Mouse (Mus musculus): ENCODE results near the gene Flnb. TPM values are rescaled to one million over a fixed set of nuclear protein-coding genes. Genes with fewer than 3 reads are reported as not detected.

Flnb gene
- polyA plus RNA-seq, 1 experiment from 2014 or later: 14.4 TPM

GRCm38 (mm10) chr14:7961714-7962113 is 144.0 kb downstream of the Flnb start:
- no peak for DNase-seq (ENCODE audit: low spot score)
- no peaks in the 10 kb centered on the region for H3K9me3 ChIP-seq (ENCODE audit: control insufficient read depth, low read length)
- H3K4me1 ChIP-seq (ENCODE audit: control insufficient read depth, insufficient read depth, low read length): no peaks in the 10 kb centered on the region; the same call in 1 of the 2 replicates
- H3K27ac ChIP-seq (ENCODE audit: low read depth, low read length): no peak overlapping the region
- H3K9ac ChIP-seq (ENCODE audit: low read length): no peak overlapping the region
- ATAC-seq (ENCODE audit: insufficient read depth, low FRiP score, low TSS enrichment): no peak
- WGBS: 88% methylated on average over 5 of the region's 5 CpGs
- H3K27me3 ChIP-seq (ENCODE audit: control insufficient read depth, insufficient read depth, low read length): no peaks in the 10 kb centered on the region
- no peaks in the 10 kb centered on the region for H3K36me3 ChIP-seq (ENCODE audit: control insufficient read depth, insufficient read depth, low read length)
- H3K4me3 ChIP-seq (ENCODE audit: low read depth, low read length): no peak overlapping the region
- H3K4me2 ChIP-seq (ENCODE audit: low read depth): no peak overlapping the region

GRCm38 (mm10) chr14:7962626-7963025 is 144.9 kb downstream of the Flnb start:
- no peaks in the 10 kb centered on the region for H3K27me3 ChIP-seq (ENCODE audit: control insufficient read depth, insufficient read depth, low read length)
- WGBS: 86% methylated on average over 2 of the region's 2 CpGs
- no peaks in the 10 kb centered on the region for H3K9me3 ChIP-seq (ENCODE audit: control insufficient read depth, low read length)
- H3K9ac ChIP-seq (ENCODE audit: low read length): no peak overlapping the region
- no peak overlapping the region for H3K4me2 ChIP-seq (ENCODE audit: low read depth)
- no peak for ATAC-seq (ENCODE audit: insufficient read depth, low FRiP score, low TSS enrichment)
- no peak overlapping the region for H3K27ac ChIP-seq (ENCODE audit: low read depth, low read length)
- no peak overlapping the region for H3K4me3 ChIP-seq (ENCODE audit: low read depth, low read length)
- no peaks in the 10 kb centered on the region for H3K36me3 ChIP-seq (ENCODE audit: control insufficient read depth, insufficient read depth, low read length)
- no peak for DNase-seq (ENCODE audit: low spot score)
- no peaks in the 10 kb centered on the region for H3K4me1 ChIP-seq (ENCODE audit: control insufficient read depth, insufficient read depth, low read length)

DNA sequence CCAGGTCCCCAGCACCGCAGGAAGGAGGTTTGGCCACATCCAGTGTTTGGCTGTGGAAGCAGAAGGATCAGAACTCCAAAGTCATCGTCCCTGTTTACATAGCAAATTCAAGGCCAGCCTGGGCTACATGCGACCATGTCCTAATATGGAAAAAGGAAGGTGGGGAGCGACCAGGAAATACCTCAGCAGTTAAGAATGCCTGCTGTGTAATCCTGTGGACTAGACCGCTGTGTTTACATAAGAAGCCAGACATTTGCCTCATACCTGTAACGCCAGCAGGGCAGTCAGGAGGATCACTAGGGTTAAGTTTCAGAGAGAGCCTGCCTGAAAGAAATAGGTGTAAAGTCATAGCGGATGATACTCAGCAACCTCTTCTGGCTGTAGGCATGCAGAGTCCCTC is 145.4 kb downstream of the Flnb start:
- ATAC-seq (ENCODE audit: insufficient read depth, low FRiP score, low TSS enrichment): no peak
- no peaks in the 10 kb centered on the region for H3K27me3 ChIP-seq (ENCODE audit: control insufficient read depth, insufficient read depth, low read length)
- DNase-seq (ENCODE audit: low spot score): no peak
- 74% methylated on average over 7 of the region's 7 CpGs for WGBS
- no peaks in the 10 kb centered on the region for H3K4me1 ChIP-seq (ENCODE audit: control insufficient read depth, insufficient read depth, low read length)
- H3K4me3 ChIP-seq (ENCODE audit: low read depth, low read length): no peak overlapping the region
- H3K9me3 ChIP-seq (ENCODE audit: control insufficient read depth, low read length): no peaks in the 10 kb centered on the region
- no peaks in the 10 kb centered on the region for H3K36me3 ChIP-seq (ENCODE audit: control insufficient read depth, insufficient read depth, low read length)
- no peak overlapping the region for H3K4me2 ChIP-seq (ENCODE audit: low read depth)
- no peak overlapping the region for H3K27ac ChIP-seq (ENCODE audit: low read depth, low read length)
- H3K9ac ChIP-seq (ENCODE audit: low read length): no peak overlapping the region

DNA sequence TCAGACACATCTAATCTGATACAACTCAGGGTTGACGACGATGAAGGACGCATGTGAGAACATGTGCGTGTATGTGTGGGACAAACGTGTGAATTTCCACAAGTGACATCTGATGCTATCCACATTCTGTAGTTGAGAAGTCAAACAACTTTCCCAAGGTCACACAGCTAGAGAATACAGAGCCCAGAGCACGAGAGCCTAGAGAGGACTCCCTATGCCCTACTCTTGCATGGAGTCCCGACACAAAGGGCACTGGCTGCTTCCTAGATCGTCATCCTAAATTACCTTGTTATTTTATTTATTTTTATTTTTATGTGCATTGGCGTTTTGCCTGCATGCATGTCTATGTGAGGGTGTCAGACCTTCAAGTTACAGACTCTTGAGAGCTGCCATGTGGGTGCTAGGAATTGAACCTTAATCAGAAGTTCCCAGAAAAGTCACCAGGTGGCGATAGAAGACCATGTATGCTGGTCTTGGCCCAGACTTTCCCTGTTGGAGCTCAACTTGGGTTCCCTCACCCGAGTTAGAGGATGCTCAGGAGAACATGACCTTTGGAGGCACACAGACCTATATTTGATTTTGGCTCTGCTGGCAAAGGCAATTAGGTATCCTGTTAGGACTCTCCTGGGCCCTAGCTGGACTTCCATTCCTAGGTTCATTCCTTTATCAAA is 146.6 kb downstream of the Flnb start:
- WGBS: 53% methylated on average over 11 of the region's 11 CpGs
- no peak overlapping the region for H3K27ac ChIP-seq (ENCODE audit: low read depth, low read length)

GRCm38 (mm10) chr14:7971889-7972493 is 154.2 kb downstream of the Flnb start:
- H3K27me3 ChIP-seq (ENCODE audit: control insufficient read depth, insufficient read depth, low read length): no peaks in the 10 kb centered on the region
- no peak overlapping the region for H3K4me2 ChIP-seq (ENCODE audit: low read depth)
- H3K27ac ChIP-seq (ENCODE audit: low read depth, low read length): no peak overlapping the region
- ATAC-seq (ENCODE audit: insufficient read depth, low FRiP score, low TSS enrichment) (no peak), DNase-seq (ENCODE audit: low spot score) (no peak)
- H3K4me3 ChIP-seq (ENCODE audit: low read depth, low read length): no peak overlapping the region
- H3K36me3 ChIP-seq (ENCODE audit: control insufficient read depth, insufficient read depth, low read length): no peaks in the 10 kb centered on the region
- H3K4me1 ChIP-seq (ENCODE audit: control insufficient read depth, insufficient read depth, low read length): no peaks in the 10 kb centered on the region
- 77% methylated on average over 10 of the region's 10 CpGs for WGBS
- no peak overlapping the region for H3K9ac ChIP-seq (ENCODE audit: low read length)
- no peaks in the 10 kb centered on the region for H3K9me3 ChIP-seq (ENCODE audit: control insufficient read depth, low read length)

More for the DNA sequence above, 146.6 kb downstream of the Flnb start:
- ATAC-seq (ENCODE audit: insufficient read depth, low FRiP score, low TSS enrichment): 0 out of 2 replicates have a peak, but pooled peaks have one; percentile 20
- peak; percentile 62 for DNase-seq (ENCODE audit: low spot score)
- Histone ChIP-seq H3K9me3 (ENCODE audit: control insufficient read depth, low read length) (no peaks in the 10 kb centered on the region), H3K4me2 (ENCODE audit: low read depth) (no peak overlapping the region), H3K9ac (ENCODE audit: low read length) (no peak overlapping the region), H3K36me3 (ENCODE audit: control insufficient read depth, insufficient read depth, low read length) (no peaks in the 10 kb centered on the region), H3K27me3 (ENCODE audit: control insufficient read depth, insufficient read depth, low read length) (no peaks in the 10 kb centered on the region), H3K4me3 (ENCODE audit: low read depth, low read length) (no peak overlapping the region), H3K4me1 (ENCODE audit: control insufficient read depth, insufficient read depth, low read length) (no peaks in the 10 kb centered on the region)

DNA sequence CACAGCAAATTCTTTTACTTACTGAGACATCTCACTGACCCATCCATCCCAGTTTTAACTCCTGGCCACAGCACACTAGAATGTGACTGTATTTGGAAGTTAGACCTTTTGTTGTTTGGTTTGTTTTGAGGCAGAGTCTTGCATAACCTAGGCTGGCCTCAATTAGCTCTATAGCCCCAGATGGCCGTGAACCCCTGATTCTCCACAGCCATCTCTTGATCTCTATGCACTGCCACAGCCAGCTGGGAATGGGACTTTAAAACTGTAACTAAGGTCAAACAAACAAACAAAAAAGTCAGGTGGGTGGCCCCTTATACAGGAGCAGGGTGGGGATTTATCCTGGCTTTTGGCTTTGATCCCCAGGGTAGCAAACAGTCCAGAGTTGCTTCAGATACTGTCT is 156.9 kb downstream of the Flnb start:
- Histone ChIP-seq H3K9me3 (ENCODE audit: control insufficient read depth, low read length) (no peaks in the 10 kb centered on the region), H3K4me2 (ENCODE audit: low read depth) (no peak overlapping the region), H3K36me3 (ENCODE audit: control insufficient read depth, insufficient read depth, low read length) (no peaks in the 10 kb centered on the region), H3K27ac (ENCODE audit: low read depth, low read length) (no peak overlapping the region), H3K27me3 (ENCODE audit: control insufficient read depth, insufficient read depth, low read length) (no peaks in the 10 kb centered on the region), H3K4me3 (ENCODE audit: low read depth, low read length) (no peak overlapping the region), H3K9ac (ENCODE audit: low read length) (no peak overlapping the region), H3K4me1 (ENCODE audit: control insufficient read depth, insufficient read depth, low read length) (no peaks in the 10 kb centered on the region)
- no peak for DNase-seq (ENCODE audit: low spot score)
- 77% methylated on average over 1 of the region's 1 CpGs for WGBS
- no peak for ATAC-seq (ENCODE audit: insufficient read depth, low FRiP score, low TSS enrichment)

DNA sequence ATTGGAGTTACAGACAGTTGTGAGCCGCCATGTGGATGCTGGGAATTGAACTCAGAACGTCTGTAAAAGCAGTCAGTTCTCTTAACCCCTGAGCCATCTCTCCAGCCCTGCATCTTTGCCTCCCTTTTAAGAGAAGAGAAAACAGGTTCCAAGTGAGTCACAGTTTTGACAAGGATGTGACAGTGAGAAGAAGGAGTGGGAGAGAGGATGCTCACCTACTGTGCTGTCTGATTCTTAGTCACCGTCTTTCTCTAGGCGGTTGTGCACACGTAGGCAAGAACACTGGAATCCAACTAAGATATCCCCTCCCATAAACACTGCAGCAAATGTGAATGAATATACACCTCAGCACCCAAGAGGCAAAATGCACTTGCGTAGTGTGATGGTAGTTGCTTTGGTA is 157.4 kb downstream of the Flnb start:
- H3K4me1 ChIP-seq (ENCODE audit: control insufficient read depth, insufficient read depth, low read length): no peaks in the 10 kb centered on the region
- no peaks in the 10 kb centered on the region for H3K9me3 ChIP-seq (ENCODE audit: control insufficient read depth, low read length)
- H3K27ac ChIP-seq (ENCODE audit: low read depth, low read length): no peak overlapping the region
- no peak overlapping the region for H3K9ac ChIP-seq (ENCODE audit: low read length)
- 85% methylated on average over 6 of the region's 6 CpGs for WGBS
- ATAC-seq (ENCODE audit: insufficient read depth, low FRiP score, low TSS enrichment) (no peak), DNase-seq (ENCODE audit: low spot score) (no peak)
- H3K27me3 ChIP-seq (ENCODE audit: control insufficient read depth, insufficient read depth, low read length): no peaks in the 10 kb centered on the region
- no peak overlapping the region for H3K4me3 ChIP-seq (ENCODE audit: low read depth, low read length)
- H3K4me2 ChIP-seq (ENCODE audit: low read depth): no peak overlapping the region
- no peaks in the 10 kb centered on the region for H3K36me3 ChIP-seq (ENCODE audit: control insufficient read depth, insufficient read depth, low read length)

DNA sequence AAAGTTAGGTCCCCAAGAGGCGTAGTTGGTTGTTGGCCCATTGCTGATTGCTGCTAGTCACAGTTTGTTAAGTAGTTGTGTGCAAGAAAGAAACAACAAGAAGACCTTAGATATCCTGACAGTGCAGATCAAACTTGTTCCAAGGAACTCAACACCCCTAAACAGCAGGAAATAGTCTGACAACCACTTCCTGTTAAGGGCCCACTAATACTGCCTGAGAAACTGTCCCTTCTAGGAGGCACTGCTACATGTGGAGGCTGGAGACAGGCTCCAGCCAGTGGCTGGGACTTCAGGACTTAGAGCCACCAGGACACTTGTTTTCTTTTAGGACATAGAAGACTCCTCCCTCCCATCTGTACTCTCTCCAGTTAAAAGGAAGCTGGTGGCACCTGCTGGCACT is 159.7 kb downstream of the Flnb start:
- Histone ChIP-seq H3K4me2 (ENCODE audit: low read depth) (no peak overlapping the region), H3K9me3 (ENCODE audit: control insufficient read depth, low read length) (no peaks in the 10 kb centered on the region), H3K4me3 (ENCODE audit: low read depth, low read length) (no peak overlapping the region), H3K9ac (ENCODE audit: low read length) (no peak overlapping the region), H3K4me1 (ENCODE audit: control insufficient read depth, insufficient read depth, low read length) (no peaks in the 10 kb centered on the region), H3K27ac (ENCODE audit: low read depth, low read length) (no peak overlapping the region), H3K27me3 (ENCODE audit: control insufficient read depth, insufficient read depth, low read length) (no peaks in the 10 kb centered on the region), H3K36me3 (ENCODE audit: control insufficient read depth, insufficient read depth, low read length) (no peaks in the 10 kb centered on the region)
- ATAC-seq (ENCODE audit: insufficient read depth, low FRiP score, low TSS enrichment) (no peak), DNase-seq (ENCODE audit: low spot score) (no peak)
- 88% methylated on average over 1 of the region's 1 CpGs for WGBS

GRCm38 (mm10) chr14:7978183-7978582 is 160.4 kb downstream of the Flnb start:
- no peaks in the 10 kb centered on the region for H3K4me1 ChIP-seq (ENCODE audit: control insufficient read depth, insufficient read depth, low read length)
- H3K9ac ChIP-seq (ENCODE audit: low read length): no peak overlapping the region
- 77% methylated on average over 1 of the region's 1 CpGs for WGBS
- ATAC-seq (ENCODE audit: insufficient read depth, low FRiP score, low TSS enrichment): no peak
- no peak overlapping the region for H3K27ac ChIP-seq (ENCODE audit: low read depth, low read length)
- no peaks in the 10 kb centered on the region for H3K9me3 ChIP-seq (ENCODE audit: control insufficient read depth, low read length)
- no peak overlapping the region for H3K4me3 ChIP-seq (ENCODE audit: low read depth, low read length)
- no peaks in the 10 kb centered on the region for H3K27me3 ChIP-seq (ENCODE audit: control insufficient read depth, insufficient read depth, low read length)
- no peak overlapping the region for H3K4me2 ChIP-seq (ENCODE audit: low read depth)
- no peaks in the 10 kb centered on the region for H3K36me3 ChIP-seq (ENCODE audit: control insufficient read depth, insufficient read depth, low read length)
- no peak for DNase-seq (ENCODE audit: low spot score)

All from neural tube, embryonic 11.5 days (tissue).